Mouse (Mus musculus) kidney, adult 11 months (tissue): ENCODE measurements around the gene Fam161b.
A peak's percentile ranks its signal among the peaks of the same experiment; 100 is the strongest.

ENCODE experiments used
- DNase-seq: peaks from one replicate; pipeline ENCODE4 v3.0.0; 2022

Fam161b gene

DNA sequence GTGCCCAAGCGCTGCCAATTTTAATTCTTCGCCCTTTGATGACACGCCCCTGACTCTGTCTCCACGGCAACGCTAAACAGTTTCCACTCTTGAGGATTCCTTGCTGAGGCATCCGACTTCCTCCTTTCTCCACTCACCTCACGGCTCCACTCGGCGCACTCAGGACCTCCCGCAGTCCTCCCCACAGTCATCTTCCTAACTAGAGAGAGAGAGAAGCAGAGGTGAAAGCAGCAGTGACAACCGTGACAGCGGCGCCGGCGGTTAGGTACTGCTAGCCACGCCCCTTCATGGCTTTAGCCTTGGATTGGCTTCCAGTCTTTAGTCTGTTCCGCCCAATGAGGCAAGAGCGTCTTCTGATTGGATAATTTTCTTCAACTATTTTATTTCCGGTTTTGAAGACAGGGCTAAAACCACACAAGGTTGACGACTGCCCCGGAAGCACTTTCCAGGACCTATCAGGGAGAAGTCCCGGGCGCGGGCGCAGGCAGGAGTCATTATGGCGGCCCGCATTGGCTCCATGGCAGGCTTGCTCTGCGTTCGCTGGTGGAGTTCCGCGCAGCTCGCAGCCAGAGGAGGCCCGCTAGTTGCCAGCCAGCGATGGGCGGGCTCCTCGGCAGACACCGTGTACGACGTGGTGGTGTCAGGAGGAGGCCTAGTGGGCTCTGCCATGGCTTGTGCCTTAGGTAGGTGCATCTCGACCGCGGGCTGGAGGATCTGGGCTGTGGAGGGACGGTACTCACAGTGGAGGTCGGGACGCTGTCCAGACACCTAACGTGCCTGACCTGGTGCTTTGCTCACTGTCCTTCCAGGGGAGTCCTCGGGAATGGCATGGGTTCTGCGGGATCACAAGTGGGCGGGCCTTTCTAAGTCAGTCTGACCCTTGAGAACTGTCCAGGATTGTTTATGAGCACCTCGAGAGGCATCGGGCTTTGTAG, at the start of gene Fam161b, which contains the start of gene Coq6:
Gene Fam161b (minus strand): TSS at position 279 of the 935 bp plus-strand sequence.
Gene Coq6 (plus strand): TSS at position 103 of the 935 bp plus-strand sequence.
- peak; percentile 97 for DNase-seq

GRCm38 (mm10) chr12:84408819-84409507, 47.3 kb upstream of the Fam161b start, which contains the start of the genes Entpd5 and Bbof1:
Gene Entpd5 (minus strand): TSS chr12:84409029.
Gene Bbof1 (plus strand): TSS chr12:84409071.
- DNase-seq = peak; percentile 87

- peak; percentile 39 for DNase-seq
Observed at GRCm38 (mm10) chr12:84407874-84408818, 46.5 kb upstream of the Fam161b start.

- DNase-seq = no peak
Observed at GRCm38 (mm10) chr12:84407259-84407658, 45.6 kb upstream of the Fam161b start.

- DNase-seq = no peak
Observed at GRCm38 (mm10) chr12:84404541-84404940, 42.9 kb upstream of the Fam161b start.

- peak; percentile 66 for DNase-seq
Observed at GRCm38 (mm10) chr12:84402923-84403322, 41.3 kb upstream of the Fam161b start.

GRCm38 (mm10) chr12:84400653-84401052, 39.0 kb upstream of the Fam161b start:
- peak; percentile 76 for DNase-seq

GRCm38 (mm10) chr12:84400068-84400467, 38.4 kb upstream of the Fam161b start:
- no peak for DNase-seq

DNA sequence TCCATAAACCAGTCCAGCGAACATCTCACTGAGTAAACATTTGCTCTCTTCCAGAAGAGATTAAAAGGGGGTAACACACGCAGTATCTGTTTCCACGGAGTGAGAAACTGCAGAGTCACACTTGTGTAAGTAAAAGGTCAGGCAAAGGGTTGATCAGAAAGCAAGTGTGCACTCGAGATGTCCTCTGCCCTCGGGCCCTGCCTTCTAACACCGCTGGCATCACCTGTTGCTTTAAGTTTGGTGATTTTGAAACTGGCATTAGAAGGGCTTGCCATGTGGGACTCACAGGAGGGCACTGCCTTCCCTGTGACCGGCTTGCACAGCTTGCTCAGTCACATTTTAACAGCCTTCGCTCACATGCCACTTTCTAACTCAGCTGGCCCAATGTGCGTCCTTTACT, 38.0 kb upstream of the Fam161b start:
- DNase-seq = peak; percentile 81

DNA sequence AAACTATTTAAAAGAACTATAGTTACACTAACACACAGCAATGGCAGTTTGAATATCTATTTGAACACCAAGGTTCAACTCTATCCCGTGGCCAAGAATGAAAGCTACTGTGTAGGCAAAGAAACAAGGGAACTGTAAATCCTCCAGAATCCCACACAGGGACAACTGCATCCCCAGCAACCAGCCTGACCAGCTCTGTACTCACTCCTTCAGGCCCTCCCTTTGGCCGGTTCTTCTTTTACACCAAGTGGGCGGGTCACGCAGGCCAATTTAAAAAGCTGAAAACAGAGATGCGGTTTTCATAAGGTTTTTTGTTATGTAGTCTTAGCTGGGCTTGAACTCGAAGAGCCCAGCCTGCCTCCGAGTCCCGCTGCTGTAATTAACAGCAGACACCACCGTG, 37.5 kb upstream of the Fam161b start:
- DNase-seq = no peak

- no peak for DNase-seq
Observed at GRCm38 (mm10) chr12:84398629-84399028, 37.0 kb upstream of the Fam161b start.

GRCm38 (mm10) chr12:84397685-84398084, 36.1 kb upstream of the Fam161b start:
- DNase-seq = no peak

- no peak for DNase-seq
Observed at GRCm38 (mm10) chr12:84396947-84397679, 35.5 kb upstream of the Fam161b start.

GRCm38 (mm10) chr12:84393847-84394246, 32.2 kb upstream of the Fam161b start:
- DNase-seq = no peak

GRCm38 (mm10) chr12:84392681-84393080, 31.0 kb upstream of the Fam161b start:
- no peak for DNase-seq

DNA sequence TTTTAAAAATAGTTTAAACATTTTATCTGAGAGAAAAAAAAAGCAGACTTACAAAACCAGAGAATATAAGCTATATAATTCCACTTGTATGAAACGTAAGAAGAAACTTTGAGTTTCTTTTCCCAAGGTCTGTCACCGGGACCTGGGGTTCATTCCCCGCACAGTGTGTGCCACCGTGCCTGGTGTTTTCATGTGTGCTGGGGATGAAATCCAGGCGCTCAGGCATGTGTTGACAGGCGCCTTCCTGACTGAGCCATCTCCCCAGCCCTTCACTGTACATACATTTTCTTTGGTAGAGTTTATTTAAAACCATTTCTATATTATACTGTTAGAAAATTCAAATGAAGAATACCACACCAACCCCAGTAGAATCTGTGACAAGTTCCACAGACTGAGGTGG, 28.7 kb upstream of the Fam161b start:
- no peak for DNase-seq

GRCm38 (mm10) chr12:84388774-84389400, 27.3 kb upstream of the Fam161b start:
- no peak for DNase-seq

DNA sequence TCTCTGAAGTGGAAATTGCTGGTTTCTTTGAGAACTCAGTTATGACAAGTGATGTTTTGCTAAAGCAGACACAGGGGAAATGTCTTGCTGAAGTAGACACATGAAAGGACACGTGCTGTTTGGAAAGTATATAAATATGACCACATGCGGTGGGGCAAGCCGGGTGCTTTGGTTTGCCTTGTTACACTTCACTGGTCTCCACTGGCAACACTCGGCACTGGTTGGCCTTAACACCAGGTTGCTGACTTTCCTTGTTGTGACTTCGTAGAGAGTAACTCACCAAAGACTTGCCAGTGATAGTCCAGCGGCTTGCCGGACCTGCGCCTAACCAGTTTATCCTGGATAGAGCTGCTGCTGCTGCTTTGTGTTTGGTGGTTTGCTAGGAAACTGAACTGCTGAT, 26.5 kb upstream of the Fam161b start:
- peak; percentile 81 for DNase-seq

DNA sequence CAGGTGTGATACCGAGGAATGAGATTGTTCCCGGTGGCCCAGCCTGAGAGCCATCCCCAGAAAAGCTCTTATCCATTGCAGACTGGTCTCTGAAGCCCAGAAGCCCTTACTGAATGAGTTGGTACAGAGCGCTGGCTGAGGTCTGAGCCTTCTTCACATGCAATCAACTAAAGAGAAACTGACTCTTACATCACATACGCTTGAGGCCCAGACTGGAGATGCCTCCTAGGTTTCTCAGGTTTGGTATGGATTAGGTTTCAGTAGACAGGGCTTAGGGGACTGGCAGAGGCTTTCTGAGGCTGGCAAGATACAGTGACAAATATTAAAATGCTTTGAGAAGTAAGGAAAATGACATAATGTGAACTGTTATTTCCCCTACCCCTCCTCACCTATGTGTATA, 23.8 kb upstream of the Fam161b start:
- no peak for DNase-seq

- peak; percentile 93 for DNase-seq
Observed at GRCm38 (mm10) chr12:84384644-84385081, 23.0 kb upstream of the Fam161b start.

DNA sequence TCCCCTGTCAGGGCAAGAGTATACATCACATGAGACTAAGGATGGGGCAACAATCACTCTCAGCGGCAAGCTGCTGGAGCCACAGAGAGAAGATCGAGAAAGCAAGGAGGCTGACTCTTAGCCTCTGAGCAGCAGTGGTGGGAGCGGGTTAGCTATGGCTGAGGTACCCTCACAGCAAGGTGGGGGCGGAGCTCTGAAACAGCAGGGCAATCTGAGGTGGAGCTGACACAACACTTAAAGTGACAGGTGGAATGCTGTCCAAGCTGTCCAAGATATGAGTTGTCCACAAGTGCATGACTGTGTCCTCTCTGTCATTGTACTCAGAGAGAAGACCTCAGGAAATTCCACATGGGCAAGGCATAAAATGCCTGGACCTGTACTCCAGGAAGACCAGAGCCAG, 20.7 kb upstream of the Fam161b start:
- no peak for DNase-seq
